Mouse (Mus musculus): ENCODE results near the gene Lrfn2.

Lrfn2 gene

DNA sequence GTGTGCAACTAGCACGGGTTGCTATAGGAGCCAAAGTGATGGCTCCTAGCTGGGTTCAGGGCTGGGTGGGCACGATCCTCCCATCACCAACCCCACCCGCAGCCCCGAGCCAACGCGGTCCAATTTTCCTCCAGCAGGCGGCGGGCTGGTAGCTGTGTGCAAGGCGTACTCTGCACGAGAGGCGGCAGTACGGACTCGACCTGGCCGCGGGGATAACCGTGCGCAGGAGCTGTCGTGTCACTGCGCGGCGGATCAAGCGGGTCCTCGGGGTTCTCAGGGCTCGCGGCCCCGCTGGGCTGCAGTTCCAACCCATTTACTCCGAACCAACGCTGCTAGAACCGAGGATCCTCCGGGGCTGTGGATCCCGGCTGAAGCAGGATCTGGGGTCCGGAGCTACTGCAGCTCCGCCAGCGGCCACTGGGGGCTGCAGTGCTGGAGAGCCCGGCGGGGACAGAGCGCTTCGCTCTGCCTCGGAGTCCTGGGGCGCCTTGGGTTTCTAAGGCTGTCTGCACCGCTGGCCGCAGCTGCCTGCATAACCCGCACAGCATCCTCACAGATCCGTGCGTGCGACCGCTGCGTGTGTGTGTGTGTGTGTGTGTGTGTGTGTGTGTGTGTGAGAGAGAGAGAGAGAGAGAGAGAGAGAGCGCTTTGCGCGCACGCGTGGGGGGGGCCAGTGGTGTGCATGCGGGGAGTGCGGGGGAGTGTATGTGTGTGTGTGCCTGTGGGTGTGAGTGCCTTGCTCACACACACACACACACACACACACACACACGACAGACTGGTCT lies at the start of gene Lrfn2:
TSS of gene Lrfn2 (plus strand) at position 759 of the 785 bp plus-strand sequence.
- peak; percentile 89 to 92 for DNase-seq

DNA sequence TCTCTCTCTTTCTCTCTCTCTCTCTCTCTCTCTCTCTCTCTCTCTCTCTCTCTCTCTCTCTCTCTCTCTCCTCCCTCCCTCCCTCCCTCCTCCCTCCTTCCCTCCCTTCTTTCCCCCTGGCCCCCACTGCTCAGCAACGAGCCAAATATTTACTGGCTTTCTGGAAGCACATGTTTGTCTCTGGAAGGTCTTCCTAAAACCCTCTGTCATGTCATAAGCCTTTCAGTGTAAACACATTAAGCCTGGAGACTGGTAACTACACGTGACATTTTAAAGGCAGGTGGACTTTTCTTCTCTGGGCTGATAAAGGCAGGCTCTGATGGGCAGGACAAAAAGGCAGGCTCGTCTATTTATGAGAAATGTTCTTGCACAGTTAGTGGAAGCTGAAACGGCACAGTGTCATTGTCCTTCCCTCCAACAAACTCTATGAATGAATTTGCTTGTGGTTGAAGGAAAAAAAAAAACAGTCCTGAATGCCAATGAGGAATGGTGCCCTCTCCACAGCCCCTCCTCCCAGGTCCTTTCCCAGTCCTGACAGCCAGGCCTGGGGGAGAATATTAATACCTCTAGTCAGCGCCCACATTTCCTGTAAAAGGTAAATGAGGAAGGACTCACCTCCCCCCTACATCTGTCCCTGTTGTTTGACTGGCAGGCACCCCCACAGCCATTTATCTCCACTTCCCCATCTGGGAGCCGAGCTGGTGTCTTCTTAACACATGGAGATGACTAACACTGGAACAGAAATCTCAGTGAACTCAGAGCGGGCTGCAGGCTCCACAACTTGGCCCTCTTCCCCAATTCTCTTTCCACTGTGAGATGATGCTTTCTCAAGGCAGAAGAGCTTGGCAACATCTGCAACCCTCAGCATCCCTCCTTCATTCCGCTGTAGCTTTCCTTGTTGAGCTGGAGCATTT lies 44.5 kb upstream of the Lrfn2 start:
- DNase-seq = no peak

GRCm38 (mm10) chr17:48905286-48906040 lies 26.7 kb upstream of the Lrfn2 start:
- no peak for DNase-seq

GRCm38 (mm10) chr17:48913437-48913836 lies 18.7 kb upstream of the Lrfn2 start:
- DNase-seq = peak; percentile 67 to 69

GRCm38 (mm10) chr17:48917411-48917810 lies 14.8 kb upstream of the Lrfn2 start:
- DNase-seq = peak; percentile 79 to 80

GRCm38 (mm10) chr17:48918458-48918857 lies 13.7 kb upstream of the Lrfn2 start:
- no peak for DNase-seq

- DNase-seq = no peak
Measured at GRCm38 (mm10) chr17:48922905-48923304, 9.3 kb upstream of the Lrfn2 start.

- DNase-seq = peak in 1 of 2 experiments; percentile 10
Measured at GRCm38 (mm10) chr17:48925426-48925825, 6.8 kb upstream of the Lrfn2 start.

DNA sequence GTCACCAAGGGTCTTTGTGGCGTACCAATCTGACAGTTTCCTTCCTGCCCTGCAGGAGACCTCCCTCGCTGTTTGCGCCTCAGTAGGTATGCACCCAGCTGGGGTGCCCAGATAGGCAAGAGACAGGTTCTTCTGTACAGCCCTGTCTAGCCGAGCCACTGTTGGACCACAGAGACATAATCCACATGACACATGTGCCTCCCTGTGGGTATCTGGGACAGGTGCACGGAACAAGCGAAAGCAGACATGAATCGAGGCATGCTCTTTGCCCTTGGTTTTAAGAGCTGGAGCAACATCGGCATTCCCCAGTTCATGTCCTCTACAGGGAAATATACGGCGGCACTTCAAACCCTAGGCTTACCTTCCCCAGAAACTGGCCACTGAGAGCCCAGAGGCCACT lies 1.2 kb upstream of the Lrfn2 start:
- peak in 1 of 2 experiments; percentile 10 for DNase-seq

- DNase-seq = peak; percentile 46 to 63
Measured at GRCm38 (mm10) chr17:48932406-48932906, 277 bp downstream of the Lrfn2 start.

DNA sequence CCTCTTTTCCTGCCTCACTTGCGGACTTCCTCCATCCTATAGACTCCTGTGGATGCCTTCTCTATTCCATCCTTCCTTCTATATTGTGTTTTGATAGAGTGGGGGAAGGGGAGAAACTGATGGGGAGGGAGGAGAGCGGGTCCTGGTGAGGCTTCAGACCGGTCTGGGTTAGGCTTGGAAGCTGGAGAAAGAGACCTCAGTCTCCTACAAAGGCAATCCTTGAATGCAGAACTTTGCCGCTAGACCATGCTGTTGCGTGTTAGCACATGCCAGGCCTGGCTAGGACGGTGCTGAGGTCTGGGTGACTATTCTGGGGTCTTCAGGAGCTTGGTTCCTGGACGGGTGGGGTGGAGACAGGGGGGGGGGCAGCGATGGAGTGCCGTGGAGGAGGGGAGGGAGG lies 737 bp downstream of the Lrfn2 start:
- no peak for DNase-seq

DNA sequence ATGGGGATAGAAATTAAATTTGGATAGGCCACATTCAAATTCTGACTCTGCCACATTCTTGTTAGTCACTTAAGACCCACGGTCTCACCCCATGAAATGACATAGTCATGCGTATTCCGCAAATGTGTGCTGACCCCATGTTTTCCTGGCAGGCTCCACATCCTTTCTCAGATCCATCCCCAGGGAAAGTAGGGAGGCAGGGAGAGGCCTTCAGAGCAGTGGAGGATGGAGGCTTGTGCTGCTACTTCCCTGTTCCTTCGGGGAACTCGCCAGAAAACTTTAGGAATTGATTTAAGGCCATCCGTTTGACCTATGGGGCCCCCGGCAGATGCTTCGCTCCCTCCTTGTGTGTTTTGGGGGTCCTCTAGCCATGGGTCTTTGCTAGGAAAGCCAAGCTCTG lies 3.0 kb downstream of the Lrfn2 start:
- peak; percentile 21 to 39 for DNase-seq

DNA sequence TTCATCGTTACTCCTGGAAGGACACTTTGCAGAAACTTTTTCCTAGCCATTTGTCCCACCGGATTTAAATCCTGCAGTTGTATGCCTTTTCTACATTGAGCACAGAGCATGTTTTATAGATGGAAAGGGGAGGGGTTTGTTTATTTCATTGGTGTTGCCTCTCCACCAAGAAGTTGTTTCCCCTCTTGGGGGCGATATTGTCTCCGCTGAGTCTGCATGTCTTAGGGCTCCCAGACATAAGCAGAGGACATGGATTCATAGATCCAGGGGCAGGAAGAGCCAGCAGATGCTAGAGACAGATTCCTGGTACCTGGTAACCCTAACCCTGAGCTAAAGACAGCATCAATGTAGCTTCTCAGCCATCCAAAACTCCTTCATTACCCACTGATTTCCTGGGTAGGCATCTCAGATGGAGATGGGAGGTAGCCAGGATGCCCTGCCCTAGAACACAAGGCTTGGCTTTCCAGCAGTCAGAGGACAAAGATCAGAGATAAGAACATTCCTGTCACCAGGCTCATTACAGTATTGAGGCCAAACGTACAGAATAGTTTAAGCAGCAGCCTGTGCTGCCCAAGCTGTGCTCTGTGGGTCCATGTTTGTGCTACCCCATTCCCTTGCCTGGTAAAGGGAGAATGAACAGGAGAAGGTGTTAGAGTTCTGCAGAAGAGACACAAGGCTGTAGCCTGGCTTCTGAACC lies 4.4 kb downstream of the Lrfn2 start:
- DNase-seq = peak; percentile 28 to 61

GRCm38 (mm10) chr17:48938711-48939220 lies 6.6 kb downstream of the Lrfn2 start:
- DNase-seq = peak; percentile 42 to 62

DNA sequence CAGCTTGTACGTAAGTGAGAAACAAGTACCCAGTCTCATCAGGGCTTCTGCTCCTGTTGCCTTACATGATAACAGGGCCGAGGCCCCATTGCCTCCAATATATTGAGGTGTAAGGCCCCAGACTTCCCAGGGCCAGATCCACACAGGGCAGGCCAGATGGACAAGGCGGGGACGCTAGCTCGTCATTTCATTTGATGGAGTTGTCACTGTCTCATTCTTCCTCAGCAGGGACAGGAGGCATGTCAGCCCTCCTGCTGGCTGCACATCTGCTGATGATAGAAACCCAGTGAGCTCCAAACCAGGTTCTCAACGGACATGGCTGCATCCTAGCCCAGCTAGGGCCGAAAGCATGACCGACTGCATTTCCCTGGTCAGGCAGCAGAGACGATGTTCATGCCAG lies 14.1 kb downstream of the Lrfn2 start:
- DNase-seq = no peak

- DNase-seq = peak in 1 of 2 experiments; percentile 47
Measured at GRCm38 (mm10) chr17:48946765-48947164, 14.6 kb downstream of the Lrfn2 start.

DNA sequence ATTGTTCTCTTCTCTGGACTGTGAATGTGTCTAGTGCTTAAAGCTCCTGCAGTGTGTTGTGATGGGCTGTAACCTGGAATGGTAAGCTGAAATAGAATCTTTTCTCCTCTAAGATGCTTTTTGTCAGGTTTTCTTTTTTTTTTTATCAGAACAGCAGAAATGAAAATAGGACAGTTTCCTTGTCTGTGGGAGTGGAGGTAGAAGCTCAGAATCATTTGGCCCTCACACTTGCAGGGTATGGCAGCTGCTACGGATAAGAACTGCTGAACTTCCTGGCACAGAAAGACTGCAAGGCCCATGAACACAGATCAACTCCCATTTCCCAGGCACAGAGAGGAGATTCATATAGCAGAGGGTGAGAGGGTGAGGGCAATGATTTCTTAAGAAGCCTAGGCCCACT lies 19.1 kb downstream of the Lrfn2 start:
- no peak for DNase-seq

DNA sequence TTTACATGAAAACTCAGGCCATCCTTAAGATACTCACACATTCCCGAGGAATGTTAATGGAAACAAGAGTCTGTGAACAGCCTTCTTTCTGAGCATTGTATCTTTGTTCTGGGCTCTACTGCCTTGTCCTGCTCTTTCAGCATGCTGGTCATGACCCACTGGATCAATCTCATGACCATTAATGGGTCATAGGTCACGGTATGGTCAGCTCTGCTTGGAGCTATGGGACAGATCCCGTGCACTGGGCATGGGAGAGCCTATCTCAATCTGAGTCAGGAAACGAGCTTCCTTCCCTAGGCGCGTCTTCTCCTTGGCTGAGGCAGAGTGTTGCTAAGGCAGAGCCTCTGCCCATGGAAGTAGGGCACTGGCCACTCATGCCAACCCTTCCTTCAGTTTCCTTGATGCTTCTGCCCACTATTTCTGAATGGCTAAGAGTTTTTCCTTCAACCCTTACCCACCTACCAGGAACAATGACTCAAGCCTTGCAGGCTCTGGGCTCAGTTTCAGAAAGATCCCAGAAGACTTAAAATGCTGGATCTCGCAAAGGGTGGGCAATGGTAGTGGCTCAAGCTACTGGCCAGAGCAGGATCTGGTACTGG lies 24.0 kb downstream of the Lrfn2 start:
- DNase-seq = no peak

DNA sequence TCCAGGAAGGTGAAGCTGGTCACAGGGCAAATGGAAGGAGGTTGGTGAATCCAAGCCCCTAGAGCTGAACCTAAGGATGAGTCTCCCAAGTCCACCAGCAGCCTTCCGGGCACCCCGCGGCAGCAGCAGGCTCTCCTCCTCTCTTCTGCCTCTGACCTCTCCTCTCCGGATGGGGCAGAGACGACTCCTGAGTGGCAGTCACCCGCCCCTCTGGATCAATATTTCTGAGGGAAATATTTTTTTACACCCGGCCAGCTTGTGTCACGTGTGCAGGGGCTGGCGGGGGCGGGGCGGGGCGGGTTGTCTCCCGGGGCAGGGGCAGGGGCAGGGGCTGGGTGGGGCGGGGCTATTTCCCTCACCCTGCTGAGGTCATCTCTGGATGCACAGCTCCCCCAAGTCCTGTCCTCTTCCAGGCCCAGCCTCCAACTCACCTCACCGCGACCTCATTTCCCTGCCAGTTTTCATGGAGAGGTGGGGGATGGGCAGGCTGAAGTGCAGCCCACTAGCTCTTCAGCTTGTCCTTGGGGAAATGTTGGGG lies 28.1 kb downstream of the Lrfn2 start:
- DNase-seq = peak; percentile 80 to 86

DNA sequence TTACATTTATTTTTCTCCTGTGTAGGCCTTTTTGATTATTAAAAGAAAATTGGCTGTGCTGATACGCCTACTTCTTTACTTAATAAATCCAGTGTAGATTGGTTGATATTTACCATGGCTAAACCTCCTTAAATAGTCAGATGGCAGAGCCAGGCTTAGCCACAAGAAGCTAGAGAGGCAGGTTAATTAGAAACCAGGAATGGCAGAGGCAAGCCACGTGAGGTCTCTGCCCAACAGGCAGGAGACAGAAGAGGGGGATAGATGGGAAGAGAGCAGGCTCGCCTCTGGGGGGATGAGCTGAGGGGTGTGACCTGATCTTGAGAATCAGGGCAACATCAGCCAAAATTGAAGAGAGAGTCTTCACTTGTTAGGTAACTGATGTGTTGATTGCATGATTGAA lies 30.5 kb downstream of the Lrfn2 start:
- DNase-seq = peak in 1 of 2 experiments; percentile 17

DNA sequence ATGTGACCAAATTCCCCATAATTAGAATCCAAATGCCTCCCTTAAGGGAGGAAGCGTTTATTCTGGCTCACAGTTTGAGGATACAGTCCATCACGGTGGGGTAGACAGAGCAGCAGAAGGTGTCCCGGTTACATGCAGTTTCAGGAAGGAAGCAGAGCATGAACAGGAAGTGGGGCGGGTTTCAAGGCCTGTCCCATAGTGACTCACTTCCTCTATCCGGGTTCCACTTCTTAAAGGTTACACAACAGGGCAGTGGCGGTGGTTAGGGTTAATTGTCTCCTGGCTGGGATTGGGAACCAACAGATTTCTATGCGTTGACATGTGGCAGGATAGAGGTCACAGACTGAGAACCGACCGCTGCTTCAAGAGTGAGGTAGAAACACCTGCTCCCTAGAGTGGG lies 31.6 kb downstream of the Lrfn2 start:
- DNase-seq = no peak
